Mouse (Mus musculus) G1E-ER4 (cell line): ENCODE results near the gene Ryr3. TPM values are rescaled to one million over a fixed set of nuclear protein-coding genes. Genes with fewer than 3 reads are reported as not detected.

Experiments used
- GATA1 ChIP-seq: IDR thresholded peaks from one replicate; pipeline ENCODE4 v1.8.0; 2012; ENCODE audit warnings: low read length, inconsistent platforms
- polyA plus RNA-seq: library from polyadenylated mRNA; stranded (reverse); fragments of >175 nt; gene quantifications from 2 replicates; pipeline ENCODE4 v1.2.3, GENCODE M21; 2012

Ryr3 gene
- polyA plus RNA-seq, 1 experiment: not detected

DNA sequence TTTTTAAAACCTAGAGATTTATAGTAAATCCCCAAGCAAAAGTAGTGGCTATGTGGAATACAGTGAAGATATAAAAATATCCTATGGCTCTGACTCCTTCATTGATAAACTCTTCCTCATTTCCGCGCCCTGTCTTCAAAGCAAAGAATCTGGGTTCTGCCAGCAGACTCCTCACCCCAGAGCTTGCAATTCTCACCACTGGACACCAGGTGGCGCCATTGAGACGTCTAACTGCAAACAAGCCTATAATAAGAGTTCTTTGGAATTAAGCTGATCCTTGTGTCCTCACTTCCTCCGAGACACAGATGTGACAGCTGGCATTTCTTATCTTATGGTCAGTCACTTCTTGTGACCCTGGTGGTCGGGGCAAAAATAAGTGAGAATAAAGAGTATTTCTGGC, 442.1 kb downstream of the Ryr3 start:
- TF ChIP-seq GATA1: no peak

DNA sequence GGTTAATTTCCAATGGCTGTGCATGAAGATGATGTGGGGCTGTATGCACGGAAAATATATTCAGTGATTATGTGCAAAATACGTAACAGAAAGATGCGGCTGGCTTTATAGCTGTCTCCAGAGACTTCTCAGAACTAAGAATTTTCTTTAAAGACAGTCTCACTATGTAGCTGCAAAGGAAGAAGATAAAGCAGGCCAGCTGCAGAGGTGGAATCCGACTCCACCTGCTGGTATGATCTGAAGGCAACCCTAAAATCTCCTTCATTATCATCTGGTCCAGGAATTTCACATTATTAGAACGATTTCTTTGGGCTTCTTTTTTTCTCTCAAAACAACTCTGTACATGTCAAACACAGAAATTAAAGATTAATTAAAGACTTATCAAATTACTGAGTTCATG, 449.2 kb downstream of the Ryr3 start:
- no peak for TF ChIP-seq GATA1

- TF ChIP-seq GATA1: no peak
Measured at GRCm38 (mm10) chr2:112765046-112765445, 451.9 kb downstream of the Ryr3 start.

DNA sequence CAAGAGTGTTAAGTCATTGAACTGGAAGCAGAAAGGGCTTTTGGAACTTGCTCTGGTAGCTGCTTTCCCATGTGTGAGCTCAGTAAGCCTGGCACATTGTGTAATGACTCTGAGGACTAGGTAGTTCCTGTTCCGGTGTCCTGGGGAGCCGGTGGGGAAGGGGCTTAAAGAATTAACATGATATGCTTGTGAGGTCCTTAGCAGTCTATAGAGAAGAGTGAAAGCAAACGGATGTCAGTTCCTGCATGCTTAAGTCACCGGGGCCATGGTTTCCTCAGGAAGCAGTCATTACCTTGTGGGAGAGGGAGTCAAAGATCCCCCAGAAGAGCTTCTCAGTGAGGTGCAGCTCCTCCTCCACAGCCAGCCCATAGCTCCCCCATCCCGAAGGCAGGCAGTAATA, 452.6 kb downstream of the Ryr3 start:
- no peak for TF ChIP-seq GATA1

DNA sequence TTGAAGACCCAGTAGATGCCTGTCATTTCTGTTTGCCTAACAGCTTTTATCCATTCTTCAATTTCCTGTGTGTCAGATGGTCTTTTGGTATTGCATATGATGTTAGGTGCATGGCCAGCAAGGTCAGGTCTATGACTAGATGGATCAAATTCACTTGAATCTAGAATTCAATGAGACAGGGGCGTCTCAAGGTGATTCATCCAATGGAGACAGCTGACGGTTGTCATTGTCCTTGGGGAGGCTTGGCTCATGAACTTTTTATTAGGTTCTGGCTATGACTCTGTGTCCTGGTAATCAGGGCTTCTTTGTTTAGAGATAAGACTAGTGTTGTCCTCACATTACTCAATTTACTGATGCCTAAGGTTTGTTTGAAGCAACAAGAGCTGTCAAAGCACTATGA, 454.9 kb downstream of the Ryr3 start:
- no peak for TF ChIP-seq GATA1

DNA sequence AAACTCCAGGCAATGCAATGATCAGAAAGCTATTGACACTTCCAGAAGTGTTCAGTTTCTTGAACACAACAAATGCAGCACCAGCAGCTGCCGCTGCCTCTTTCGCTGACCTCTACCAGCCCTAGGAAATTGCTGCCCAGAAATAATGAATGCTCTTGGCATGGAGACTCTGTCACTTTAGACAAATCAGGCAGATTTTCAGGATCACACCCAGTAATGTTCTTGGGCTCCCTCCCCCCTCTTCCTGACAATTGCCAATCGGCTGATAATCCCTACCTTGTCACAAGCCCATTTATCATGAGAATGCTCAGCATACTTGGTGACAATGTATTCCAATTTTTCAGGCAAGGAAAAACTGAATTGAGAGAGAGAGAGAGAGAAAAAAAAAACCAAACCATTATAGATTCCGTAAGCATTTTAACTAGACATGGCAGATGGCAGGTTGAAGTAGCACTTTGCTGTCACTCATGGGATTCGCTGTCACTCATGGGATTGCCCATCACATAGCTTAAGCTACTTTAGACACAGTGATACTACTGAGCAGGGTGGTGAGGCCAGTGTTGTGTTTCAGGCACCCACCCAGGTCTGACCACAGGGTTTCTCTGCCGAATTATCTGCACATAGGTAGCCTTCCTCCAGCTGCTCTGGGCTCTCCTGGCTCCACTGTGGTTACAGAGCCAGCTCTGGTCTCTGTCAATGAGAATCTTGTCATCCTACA, 455.5 kb downstream of the Ryr3 start:
- no peak for TF ChIP-seq GATA1

DNA sequence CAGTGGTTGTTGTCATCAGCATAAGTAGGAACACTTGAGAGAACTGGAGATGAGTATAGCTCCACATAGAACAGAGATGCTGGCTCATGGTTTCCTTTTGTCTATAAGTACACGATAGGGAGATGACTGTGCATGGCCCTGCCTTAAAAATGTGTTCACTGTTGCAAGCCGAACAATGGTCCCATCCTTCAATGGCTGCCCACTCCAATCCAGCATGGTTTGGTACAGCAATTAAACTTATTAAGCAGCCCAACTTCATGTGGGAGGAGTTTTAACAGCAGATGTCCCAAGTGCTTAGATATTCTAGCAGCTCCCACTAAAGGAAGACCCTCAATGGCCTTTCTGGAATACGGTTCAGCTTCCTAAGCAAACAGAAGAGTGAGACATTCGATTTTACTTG, 456.2 kb downstream of the Ryr3 start:
- TF ChIP-seq GATA1: no peak

GRCm38 (mm10) chr2:112759678-112760077, 457.2 kb downstream of the Ryr3 start:
- no peak for TF ChIP-seq GATA1

DNA sequence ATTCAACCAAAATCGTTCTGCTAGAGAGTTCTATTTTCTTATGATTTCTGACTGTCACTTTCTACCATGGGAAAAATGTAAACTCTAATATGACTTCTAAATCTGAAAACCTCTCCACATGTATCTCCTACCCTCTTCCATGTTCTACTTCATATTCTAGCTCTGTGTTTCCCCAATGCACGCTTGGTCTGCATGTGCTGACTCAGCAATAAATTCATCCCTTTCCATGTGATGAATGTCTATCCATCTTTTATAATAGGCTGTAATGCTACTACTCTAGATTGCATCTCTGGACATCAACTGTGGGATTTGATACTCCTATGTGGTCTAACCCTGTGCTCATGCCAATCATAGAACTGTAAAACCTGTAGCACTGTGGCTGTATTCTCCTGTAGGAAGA, 458.2 kb downstream of the Ryr3 start:
- TF ChIP-seq GATA1: no peak

GRCm38 (mm10) chr2:112753316-112753715, 463.6 kb downstream of the Ryr3 start:
- TF ChIP-seq GATA1: no peak

- no peak for TF ChIP-seq GATA1
Measured at GRCm38 (mm10) chr2:112751416-112751815, 465.5 kb downstream of the Ryr3 start.

- no peak for TF ChIP-seq GATA1
Measured at GRCm38 (mm10) chr2:112748532-112748931, 468.4 kb downstream of the Ryr3 start.

DNA sequence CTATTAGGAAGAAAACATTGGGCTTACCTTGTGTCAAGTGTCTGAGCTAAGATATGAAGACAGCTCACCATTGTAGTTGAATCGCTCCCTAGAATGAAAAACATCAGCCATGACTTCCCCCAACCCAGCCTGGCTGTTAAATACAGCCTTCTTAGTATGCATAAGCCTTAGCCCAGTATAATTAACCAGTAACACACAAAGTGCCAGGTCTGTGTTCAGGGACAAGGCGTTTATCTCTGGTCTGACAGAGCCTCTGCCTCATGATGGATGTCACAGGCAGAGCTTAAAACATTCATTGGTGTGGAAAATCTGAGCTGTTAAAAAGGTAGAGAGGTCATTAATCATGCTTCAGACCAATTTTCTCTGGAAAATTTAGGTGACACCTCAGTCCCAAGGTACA, 484.0 kb downstream of the Ryr3 start:
- no peak for TF ChIP-seq GATA1

DNA sequence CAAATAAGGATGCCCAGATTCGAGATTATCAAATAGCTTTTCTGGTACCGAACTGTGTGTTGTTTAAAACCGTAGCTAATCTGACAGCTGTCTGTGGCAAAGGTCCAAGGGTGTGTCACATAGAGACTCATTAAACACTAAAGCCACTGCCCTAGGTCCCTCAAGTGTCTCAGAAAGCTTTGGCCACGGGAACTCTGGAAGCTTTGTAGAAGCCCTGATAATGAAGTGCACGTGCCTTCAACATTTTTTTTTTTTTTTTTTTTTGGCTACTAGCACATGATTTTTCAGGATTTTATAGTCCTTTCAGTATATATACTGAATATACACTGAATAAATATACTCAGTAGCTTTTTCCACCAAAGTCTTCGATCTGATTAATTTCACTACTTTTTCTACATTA, 489.1 kb downstream of the Ryr3 start:
- no peak for TF ChIP-seq GATA1

DNA sequence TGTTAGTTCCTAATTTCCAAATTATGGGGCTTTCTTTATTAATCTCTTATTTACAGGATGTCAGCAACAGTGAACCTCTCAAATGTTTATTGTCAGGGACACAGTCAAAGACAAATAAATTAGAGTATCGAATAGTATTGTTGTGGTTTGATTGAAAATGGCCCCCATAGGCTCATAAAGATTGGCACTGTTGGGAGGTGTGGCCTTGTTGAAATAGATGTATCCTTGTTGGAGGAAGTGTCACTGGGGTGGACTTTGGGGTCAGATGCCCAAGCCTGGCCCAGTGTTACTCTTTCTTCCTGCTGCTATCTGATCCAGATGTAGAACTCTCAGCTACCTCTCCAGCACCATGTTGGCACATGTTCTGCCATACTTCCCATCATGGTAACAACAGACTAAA, 495.7 kb downstream of the Ryr3 start:
- no peak for TF ChIP-seq GATA1

DNA sequence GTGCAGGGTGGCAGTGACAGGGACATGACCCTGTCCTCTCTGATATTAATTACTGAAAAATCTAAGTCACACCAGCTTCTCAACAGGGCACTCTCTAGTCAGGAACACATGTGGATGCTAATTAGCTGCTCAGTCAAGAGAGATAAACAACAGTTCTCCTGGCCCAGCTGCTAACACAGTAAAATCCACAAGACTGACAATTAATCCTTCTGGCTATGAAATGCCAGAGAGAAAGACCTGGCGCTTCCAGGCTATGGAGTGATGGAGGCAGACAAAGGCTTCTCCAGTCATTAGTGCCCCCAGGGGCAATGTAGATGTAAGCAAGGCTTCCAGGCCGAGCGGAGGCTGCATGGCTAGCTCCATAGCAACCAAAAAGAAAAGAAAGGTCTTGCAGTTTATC, 496.2 kb downstream of the Ryr3 start:
- TF ChIP-seq GATA1: no peak

DNA sequence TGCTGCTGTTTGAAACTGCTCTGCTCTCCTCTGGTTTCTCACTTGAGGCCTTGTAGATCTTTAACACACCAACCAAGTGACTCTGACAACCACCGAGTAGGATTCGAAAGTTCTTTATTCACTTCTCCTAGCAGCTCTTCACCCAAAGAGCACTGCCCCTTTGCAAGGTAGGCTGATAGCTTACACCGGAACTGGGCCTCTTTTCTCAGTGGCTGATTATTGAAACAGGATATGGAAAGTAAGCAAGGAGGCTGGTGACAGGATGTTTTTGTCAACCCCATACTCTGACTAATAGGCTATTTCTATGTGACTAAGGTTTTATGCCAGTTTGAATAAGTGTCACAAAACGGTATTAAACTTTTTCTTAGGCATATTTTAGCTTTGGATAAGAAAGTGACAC, 502.2 kb downstream of the Ryr3 start:
- TF ChIP-seq GATA1: no peak

DNA sequence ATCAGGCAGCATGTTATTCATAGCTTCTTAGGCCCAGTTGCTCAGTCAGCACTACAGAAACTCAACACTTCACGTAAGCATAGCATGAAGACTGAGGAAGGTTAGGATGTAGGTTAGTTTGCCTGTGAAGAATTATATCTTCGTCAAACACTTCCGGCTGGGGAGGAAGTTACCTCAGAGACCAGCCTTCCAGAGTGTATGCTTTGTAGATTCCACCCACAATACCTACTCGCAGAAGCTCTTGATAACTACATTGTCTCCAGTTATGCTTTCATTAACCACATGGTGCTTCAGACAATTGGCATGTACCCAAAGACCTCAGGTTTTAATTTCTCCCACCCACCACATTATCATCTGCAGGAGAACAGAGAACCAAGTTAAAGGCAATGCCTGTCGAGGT, 535.1 kb downstream of the Ryr3 start:
- no peak for TF ChIP-seq GATA1

DNA sequence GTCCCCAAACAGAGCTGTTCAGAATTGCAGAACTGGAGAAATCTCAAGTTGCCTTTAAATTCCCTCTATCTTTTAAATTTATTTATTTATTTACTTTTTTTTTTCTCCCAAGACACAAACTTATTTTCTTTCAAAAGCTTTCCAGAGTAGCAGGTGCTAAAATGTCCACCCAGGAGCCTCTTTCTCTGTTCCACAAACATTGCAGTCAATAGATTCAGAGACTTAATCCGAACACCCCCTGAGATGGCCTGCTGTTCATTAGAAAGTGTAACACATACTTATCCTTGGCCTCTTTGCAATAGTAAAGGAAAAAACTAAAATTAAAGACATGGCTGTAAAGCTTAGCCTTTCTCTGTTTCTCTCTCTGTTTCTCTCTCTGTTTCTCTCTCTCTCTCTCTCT, 539.6 kb downstream of the Ryr3 start:
- no peak for TF ChIP-seq GATA1
